Mouse (Mus musculus): Measurements from ENCODE around the gene Psmd9. TPM values are rescaled to one million over a fixed set of nuclear protein-coding genes. Genes with fewer than 3 reads are reported as not detected.
A peak's percentile ranks its signal among the peaks of the same experiment; 100 is the strongest.

The Psmd9 gene
- polyA plus RNA-seq, 1 experiment: 36.1 TPM

DNA sequence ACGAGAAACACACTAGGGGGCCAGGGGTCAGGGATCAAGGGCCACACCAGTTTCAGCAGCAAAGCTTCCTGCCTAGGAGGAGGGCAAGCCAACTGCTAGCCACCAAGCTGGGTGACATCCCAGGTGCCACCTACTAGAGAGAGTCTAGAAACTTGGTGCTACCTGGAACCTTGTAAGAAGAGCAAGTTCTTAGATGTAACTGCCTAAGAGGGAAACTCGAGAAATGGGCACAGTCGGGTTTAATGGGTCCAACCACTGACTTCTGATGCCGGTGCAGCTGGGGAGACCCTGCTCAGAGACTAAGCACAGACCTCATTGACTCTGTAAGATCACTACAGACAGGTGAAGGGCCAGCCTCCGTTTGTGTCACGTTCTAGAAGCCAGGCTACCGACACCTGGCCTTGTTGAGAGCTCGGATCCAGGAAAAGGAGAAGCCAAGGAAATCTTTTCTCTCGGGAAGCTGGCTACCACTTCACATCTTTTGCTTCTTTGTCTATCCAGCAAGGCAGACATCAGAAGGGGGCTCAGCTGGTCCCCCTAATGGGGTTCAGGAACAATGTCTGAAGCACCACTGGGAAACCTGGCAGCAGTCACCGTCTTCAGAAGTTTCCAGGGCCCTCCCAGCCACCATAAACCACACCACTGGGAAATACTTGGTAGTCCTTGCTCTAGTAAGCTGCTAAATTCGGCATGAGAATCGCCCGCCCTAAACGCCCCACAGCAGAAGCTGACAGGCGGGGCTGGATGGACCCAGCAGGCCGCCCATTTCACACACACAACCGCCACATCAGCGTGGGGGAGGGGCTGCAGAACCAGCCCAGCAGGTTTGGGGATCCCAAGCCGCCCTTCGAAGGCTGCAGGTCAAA lies 31.9 kb upstream of the Psmd9 start:
- DNase-seq (ENCODE audit: low read depth): peak; percentile 71

GRCm38 (mm10) chr5:123137910-123138229 lies 31.3 kb upstream of the Psmd9 start:
- no peak for DNase-seq (ENCODE audit: low read depth)

GRCm38 (mm10) chr5:123138230-123138911 lies 30.8 kb upstream of the Psmd9 start:
- DNase-seq (ENCODE audit: low read depth): no peak

GRCm38 (mm10) chr5:123138953-123139721 lies 30.1 kb upstream of the Psmd9 start:
- DNase-seq (ENCODE audit: low read depth): no peak

DNA sequence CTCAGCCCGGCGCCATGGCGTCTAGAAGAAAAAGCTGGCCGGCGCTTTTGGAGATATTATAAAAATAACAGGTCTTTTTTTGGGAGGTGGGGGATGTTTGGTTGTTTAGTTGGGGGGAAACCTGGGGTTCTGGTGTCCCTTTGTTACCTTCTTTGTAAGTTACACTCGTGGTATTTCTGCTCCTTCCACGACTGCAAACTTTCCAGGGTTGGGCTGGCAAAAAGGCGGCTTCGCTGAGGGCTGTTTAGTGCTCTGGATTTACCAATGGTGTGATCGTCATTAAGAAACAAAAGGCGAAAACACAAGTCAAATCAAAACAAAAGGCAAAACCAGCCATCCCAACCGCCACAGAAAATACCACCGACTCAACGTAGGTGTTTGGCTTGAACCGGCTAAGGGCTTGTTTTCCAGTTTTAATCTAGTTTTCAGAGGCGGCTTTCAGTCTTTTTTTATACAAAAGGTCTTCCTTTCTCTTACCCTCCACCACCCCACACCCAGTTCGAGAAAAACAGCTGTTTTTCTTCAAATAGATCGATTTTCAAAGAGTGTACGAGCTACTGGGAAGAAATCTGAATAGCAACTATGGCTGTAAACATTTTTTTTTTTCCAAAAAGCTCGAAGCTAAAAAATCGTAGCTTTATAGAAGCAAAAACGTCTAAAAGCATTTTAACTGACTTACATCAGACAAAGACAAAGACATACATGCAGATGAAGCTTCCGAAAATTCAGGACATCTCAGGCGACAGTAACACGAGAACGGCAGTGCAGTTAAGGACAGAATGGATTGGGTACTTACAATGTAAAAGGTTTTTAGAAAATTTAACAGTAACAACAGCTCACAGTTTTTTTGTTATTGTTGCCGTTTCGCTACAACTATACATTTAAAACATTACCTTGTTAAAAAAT lies 29.2 kb upstream of the Psmd9 start:
- no peak for DNase-seq (ENCODE audit: low read depth)

GRCm38 (mm10) chr5:123140694-123141554 lies 28.3 kb upstream of the Psmd9 start:
- no peak for DNase-seq (ENCODE audit: low read depth)

DNA sequence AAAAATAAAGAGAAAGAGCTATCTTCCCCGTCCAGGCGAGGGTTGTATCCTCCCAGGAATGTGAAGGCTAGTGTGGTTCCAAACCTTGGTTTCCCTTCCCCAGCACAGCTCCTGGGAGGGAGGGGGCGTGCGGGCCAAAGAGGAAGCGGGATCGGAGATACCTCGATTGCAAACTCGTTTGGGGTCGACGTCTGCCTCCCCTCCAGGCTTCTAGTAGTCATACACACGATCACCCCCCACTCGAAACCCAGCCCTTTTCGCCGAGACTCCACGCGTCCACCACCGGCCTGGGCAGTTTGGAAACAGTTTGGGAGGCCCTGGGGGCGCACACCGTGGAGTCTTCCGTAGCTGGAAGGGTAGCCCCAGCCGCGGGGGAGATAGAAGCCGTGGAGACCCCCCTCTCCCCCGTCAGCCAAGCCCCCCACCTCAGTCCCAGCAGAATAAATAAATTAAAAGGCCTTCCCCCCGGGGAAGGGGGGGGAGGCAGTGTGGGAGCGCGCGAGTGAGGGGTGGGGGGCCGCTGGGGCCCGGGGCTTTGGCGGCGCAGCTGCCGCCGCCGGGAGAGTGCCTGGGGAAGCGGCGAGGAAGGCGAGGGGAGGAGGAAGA lies 27.6 kb upstream of the Psmd9 start:
- no peak for DNase-seq (ENCODE audit: low read depth)

GRCm38 (mm10) chr5:123142161-123143157 lies 26.8 kb upstream of the Psmd9 start, which contains the start of gene Setd1b:
TSS of gene Setd1b (plus strand) at chr5:123142193.
- DNase-seq (ENCODE audit: low read depth): no peak

- DNase-seq (ENCODE audit: low read depth): no peak
Observed at GRCm38 (mm10) chr5:123143251-123143970, 25.8 kb upstream of the Psmd9 start.

DNA sequence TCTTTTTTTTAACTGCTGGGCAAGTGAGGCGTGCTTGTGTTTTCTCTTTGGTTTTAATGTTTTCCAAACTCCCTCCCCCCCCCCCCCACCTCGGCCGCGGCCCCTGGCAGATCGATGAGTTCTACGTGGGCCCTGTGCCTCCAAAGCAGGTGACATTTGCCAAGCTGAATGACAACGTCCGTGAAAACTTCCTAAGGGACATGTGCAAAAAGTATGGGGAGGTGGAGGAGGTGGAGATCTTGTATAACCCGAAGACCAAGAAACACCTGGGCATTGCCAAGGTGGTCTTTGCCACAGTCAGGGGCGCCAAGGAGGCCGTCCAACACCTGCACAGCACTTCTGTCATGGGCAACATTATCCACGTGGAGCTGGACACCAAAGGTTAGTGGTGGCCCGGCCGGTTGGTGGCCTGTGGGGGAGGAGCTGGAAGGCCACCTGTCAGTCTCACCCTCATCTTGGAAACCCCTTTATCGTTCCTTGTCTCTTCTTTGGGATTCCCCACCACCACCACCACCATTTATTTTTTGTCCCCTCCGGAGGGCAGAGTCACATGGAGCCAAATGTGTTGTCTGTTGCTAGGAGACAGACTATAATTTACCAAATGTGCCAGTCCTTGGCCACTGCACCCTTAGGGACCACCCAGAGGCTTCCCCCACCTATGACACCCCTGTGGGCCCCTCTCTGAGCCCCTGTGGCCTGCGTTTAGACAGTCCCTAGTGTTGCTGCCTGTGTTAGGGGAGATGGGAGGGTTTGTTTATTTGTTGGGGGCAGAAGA lies 25.1 kb upstream of the Psmd9 start:
- no peak for DNase-seq (ENCODE audit: low read depth)

DNA sequence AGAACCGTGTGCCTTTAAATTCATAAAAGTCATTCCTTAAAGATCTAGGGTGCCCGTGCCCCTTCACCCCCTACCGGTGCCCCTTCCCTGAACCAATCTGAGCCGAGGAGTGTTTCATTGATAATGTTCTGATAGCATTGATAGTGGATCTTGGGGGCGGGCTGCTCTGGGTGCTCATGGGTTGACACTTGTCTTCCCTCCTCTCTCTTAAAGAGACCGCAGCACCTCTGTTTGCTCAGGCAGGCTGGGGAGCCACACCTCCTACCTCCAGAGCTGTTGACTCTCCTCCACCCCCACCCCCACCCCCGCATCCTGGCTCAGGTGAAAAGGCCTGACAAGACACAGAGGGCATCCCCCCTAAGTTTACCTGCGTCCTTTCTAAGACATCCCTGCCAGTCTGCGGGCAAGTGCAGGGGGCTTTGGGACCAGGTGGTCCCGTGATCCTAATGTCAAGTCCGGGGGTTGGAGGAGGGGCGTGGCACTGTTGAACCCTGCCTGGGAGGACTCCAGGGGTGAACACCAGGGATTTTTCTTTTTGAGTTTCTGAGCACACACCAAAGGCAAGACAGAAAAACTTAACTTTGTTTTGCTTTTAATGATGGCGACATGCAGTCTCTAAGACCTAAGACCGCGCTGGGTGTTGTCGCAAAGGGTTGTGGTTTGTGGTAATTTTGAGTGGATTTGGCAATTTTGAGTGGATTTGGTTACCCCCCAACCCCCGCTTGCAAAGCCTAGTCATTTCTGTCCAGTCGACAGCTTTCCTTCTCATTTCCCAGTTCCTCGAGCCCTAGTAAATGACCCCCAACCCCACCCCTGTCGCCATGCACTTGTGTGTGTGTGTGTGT lies 24.2 kb upstream of the Psmd9 start:
- DNase-seq (ENCODE audit: low read depth): no peak

DNA sequence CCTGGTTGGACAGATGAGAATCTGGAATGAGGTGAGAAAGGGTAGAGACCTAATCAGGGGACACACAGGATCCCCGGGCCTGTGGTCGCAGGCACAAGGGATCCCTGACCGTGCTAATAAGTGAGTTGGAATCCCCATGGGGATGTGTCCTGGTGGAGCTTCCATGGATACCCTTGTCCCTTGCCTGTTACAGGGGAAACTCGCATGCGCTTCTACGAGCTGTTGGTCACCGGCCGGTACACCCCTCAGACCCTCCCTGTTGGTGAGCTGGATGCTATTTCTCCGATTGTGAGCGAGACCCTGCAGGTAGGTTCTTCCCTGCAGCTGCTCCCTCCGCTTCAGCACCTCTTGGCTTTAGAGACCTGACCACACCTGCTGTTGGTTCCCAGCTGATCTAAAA lies 22.9 kb upstream of the Psmd9 start:
- DNase-seq (ENCODE audit: low read depth): no peak

- no peak for DNase-seq (ENCODE audit: low read depth)
Observed at GRCm38 (mm10) chr5:123147569-123147968, 21.6 kb upstream of the Psmd9 start.

GRCm38 (mm10) chr5:123148073-123148722 lies 21.0 kb upstream of the Psmd9 start:
- DNase-seq (ENCODE audit: low read depth): no peak

- no peak for DNase-seq (ENCODE audit: low read depth)
Observed at GRCm38 (mm10) chr5:123149451-123150400, 19.5 kb upstream of the Psmd9 start.

Measured in gonadal fat pad, adult 2 months (tissue).